In genomic region chr2:76525645-76526044, GRCm38 (mm10) we compare ENCODE assay signal across 20 mouse cellular contexts.
DNase-seq lines count a peak whose midpoint lies in the region; ATAC-seq and TF ChIP-seq lines count a peak whose summit lies in the region.
"Had no signal": no experiment of that assay in that cellular context is flagged by ENCODE, and none has a peak within 500 bp of the region (broad histone marks: within the 10 kb centered on the region; RNA-seq: fewer than 3 reads in every experiment).

No protein-coding gene starts in this region.

- H3K9me3 ChIP-seq in intestine, embryonic 15.5 days, result no peaks in the 10 kb centered on the region
- no peaks in the 10 kb centered on the region for H3K9me3 ChIP-seq in intestine, postnatal 0 days (ENCODE audit: control insufficient read depth)
- H3K9me3 ChIP-seq in midbrain, embryonic 11.5 days (ENCODE audit: control insufficient read depth, low read length), result no peaks in the 10 kb centered on the region
- no peaks in the 10 kb centered on the region for H3K9me3 ChIP-seq in midbrain, embryonic 13.5 days
- H3K9me3 ChIP-seq: embryonic facial prominence, embryonic 13.5 days; forebrain, embryonic 12.5 days; G1E; heart, embryonic 12.5 days; hindbrain, embryonic 12.5 days had no signal

- H3K27ac ChIP-seq in intestine, embryonic 15.5 days, result no peak overlapping the region
- H3K27ac ChIP-seq in intestine, postnatal 0 days (ENCODE audit: low read depth, low read length), result no peak overlapping the region
- no peak overlapping the region for H3K27ac ChIP-seq in midbrain, embryonic 11.5 days (ENCODE audit: low read depth, low read length)
- H3K27ac ChIP-seq in midbrain, embryonic 13.5 days, result no peak overlapping the region
- H3K27ac ChIP-seq: embryonic facial prominence, embryonic 13.5 days; forebrain, embryonic 12.5 days; gastrocnemius, adult 2 months; hindbrain, embryonic 12.5 days had no signal

- no peak for TF ChIP-seq CTCF in intestine, postnatal 0 days (IDR thresholded peaks at IDR 0.05; ENCODE audit: low read depth)

- H3K4me3 ChIP-seq in intestine, embryonic 15.5 days (replicated peaks), result no peak overlapping the region
- H3K4me3 ChIP-seq in intestine, postnatal 0 days (ENCODE audit: low read depth, low read length), result no peak overlapping the region
- H3K4me3 ChIP-seq in midbrain, embryonic 11.5 days (ENCODE audit: low read depth, low read length), result no peak overlapping the region
- no peak overlapping the region for H3K4me3 ChIP-seq in midbrain, embryonic 13.5 days (replicated peaks)
- H3K4me3 ChIP-seq: embryonic facial prominence, embryonic 13.5 days; forebrain, embryonic 12.5 days; gastrocnemius, adult 2 months; heart, embryonic 12.5 days; hindbrain, embryonic 12.5 days had no signal

- H3K27me3 ChIP-seq in intestine, embryonic 15.5 days (replicated peaks), result no peaks in the 10 kb centered on the region
- H3K27me3 ChIP-seq in intestine, postnatal 0 days (replicated peaks; ENCODE audit: control insufficient read depth, insufficient read depth, low read length), result no peaks in the 10 kb centered on the region
- no peaks in the 10 kb centered on the region for H3K27me3 ChIP-seq in midbrain, embryonic 11.5 days (ENCODE audit: control insufficient read depth, insufficient read depth, low read length)
- no peaks in the 10 kb centered on the region for H3K27me3 ChIP-seq in midbrain, embryonic 13.5 days
- H3K27me3 ChIP-seq: embryonic facial prominence, embryonic 13.5 days; forebrain, embryonic 12.5 days; heart, embryonic 12.5 days; hindbrain, embryonic 12.5 days had no signal

- H3K4me2 ChIP-seq in intestine, embryonic 15.5 days (replicated peaks), result no peak overlapping the region
- no peak overlapping the region for H3K4me2 ChIP-seq in intestine, postnatal 0 days (replicated peaks; ENCODE audit: low read depth)
- no peak overlapping the region for H3K4me2 ChIP-seq in midbrain, embryonic 11.5 days
- H3K4me2 ChIP-seq in midbrain, embryonic 13.5 days (replicated peaks), result no peak overlapping the region
- H3K4me2 ChIP-seq: embryonic facial prominence, embryonic 13.5 days; forebrain, embryonic 12.5 days; heart, embryonic 12.5 days; hindbrain, embryonic 12.5 days had no signal

- H3K9ac ChIP-seq in intestine, embryonic 15.5 days, result no peak overlapping the region
- no peak overlapping the region for H3K9ac ChIP-seq in intestine, postnatal 0 days (ENCODE audit: low read depth, low read length)
- no peak overlapping the region for H3K9ac ChIP-seq in midbrain, embryonic 11.5 days (ENCODE audit: low read length)
- no peak overlapping the region for H3K9ac ChIP-seq in midbrain, embryonic 13.5 days (replicated peaks)
- H3K9ac ChIP-seq: embryonic facial prominence, embryonic 13.5 days; forebrain, embryonic 12.5 days; heart, embryonic 12.5 days; hindbrain, embryonic 12.5 days had no signal

- H3K36me3 ChIP-seq in intestine, embryonic 15.5 days, result no peaks in the 10 kb centered on the region
- no peaks in the 10 kb centered on the region for H3K36me3 ChIP-seq in intestine, postnatal 0 days (ENCODE audit: control insufficient read depth, insufficient read depth)
- H3K36me3 ChIP-seq in midbrain, embryonic 11.5 days (ENCODE audit: control insufficient read depth, insufficient read depth, low read length), result no peaks in the 10 kb centered on the region
- no peaks in the 10 kb centered on the region for H3K36me3 ChIP-seq in midbrain, embryonic 13.5 days
- H3K36me3 ChIP-seq: embryonic facial prominence, embryonic 13.5 days; forebrain, embryonic 12.5 days; G1E; heart, embryonic 12.5 days; hindbrain, embryonic 12.5 days had no signal

- peak; percentile 35 for DNase-seq in embryo, embryonic 10 days (ENCODE audit: low spot score)
- DNase-seq in embryo, embryonic 10.5 days (ENCODE audit: low spot score), result no peak
- peak; percentile 88 for DNase-seq in midbrain, embryonic 11.5 days (ENCODE audit: low spot score, missing footprints)
- no peak for DNase-seq in cerebellum, postnatal 36 days
- DNase-seq: adrenal gland, adult 8-10 months; adrenal gland, postnatal 36 days; B cell, adult 2 months; cerebellum, adult 2 months; cerebellum, postnatal 10 days; gastrocnemius, adult 2 months; gastrocnemius, postnatal 25 days had no signal

- 62% methylated on average over 3 of the region's 3 CpGs for WGBS in intestine, embryonic 15.5 days
- 64% methylated on average over 3 of the region's 3 CpGs for WGBS in intestine, postnatal 0 days
- WGBS in midbrain, embryonic 11.5 days, result 19% methylated on average over 3 of the region's 3 CpGs
- WGBS in midbrain, embryonic 13.5 days, result 28% methylated on average over 3 of the region's 3 CpGs

- no peaks in the 10 kb centered on the region for H3K4me1 ChIP-seq in intestine, embryonic 15.5 days (replicated peaks)
- no peaks in the 10 kb centered on the region for H3K4me1 ChIP-seq in intestine, postnatal 0 days (replicated peaks; ENCODE audit: control insufficient read depth, insufficient read depth, low read length)
- H3K4me1 ChIP-seq in midbrain, embryonic 11.5 days (ENCODE audit: control insufficient read depth, insufficient read depth, low read length), result peaks cover 5% of the 10 kb centered on the region; the same call in 1 of the 2 replicates
- peaks cover 9% of the 10 kb centered on the region; the same call in 1 of the 2 replicates for H3K4me1 ChIP-seq in midbrain, embryonic 13.5 days (replicated peaks)
- H3K4me1 ChIP-seq: embryonic facial prominence, embryonic 13.5 days; hindbrain, embryonic 12.5 days had no signal

- peak; percentile 66; the same call in 1 of the 2 replicates for ATAC-seq in intestine, embryonic 15.5 days
- no peak for ATAC-seq in intestine, postnatal 0 days
- ATAC-seq in midbrain, embryonic 11.5 days (ENCODE audit: low FRiP score), result peak; percentile 83
- ATAC-seq in midbrain, embryonic 13.5 days, result no peak
- ATAC-seq: CD4-positive, CD25-positive, alpha-beta regulatory T cell, adult 4 months had no signal

Comparison
In these comparisons a context has a peak if more than half of its experiments do, and no peak if none do; other contexts are left out.
1. DNase-seq: peak in embryo, embryonic 10 days (single experiment) and midbrain, embryonic 11.5 days (single experiment); none in embryo, embryonic 10.5 days (single experiment) and cerebellum, postnatal 36 days (0 of 2).
2. ATAC-seq: peak in intestine, embryonic 15.5 days (single experiment) and midbrain, embryonic 11.5 days (single experiment); none in intestine, postnatal 0 days (single experiment) and midbrain, embryonic 13.5 days (single experiment).